10 mouse cellular contexts compared by ENCODE assay signal in the genomic region with DNA sequence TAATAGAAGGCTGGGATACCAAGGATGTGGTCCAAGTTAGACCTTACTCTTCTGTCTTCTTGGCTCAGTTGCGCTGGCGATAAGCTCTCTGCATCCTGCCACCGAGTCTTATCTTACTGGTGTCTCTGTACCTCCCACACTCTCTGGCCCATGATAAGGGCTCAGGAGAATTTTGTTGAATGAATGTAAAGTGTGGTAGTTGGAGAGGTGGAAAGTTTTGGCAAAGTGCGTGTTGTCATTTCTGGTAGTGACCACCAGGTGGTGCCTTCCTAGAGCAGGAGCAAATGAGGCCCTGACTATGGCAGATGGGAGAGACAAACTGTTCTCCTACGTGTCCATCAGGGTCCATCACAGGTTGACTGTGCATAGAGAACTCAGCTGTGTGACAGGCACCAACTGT.
DNase-seq lines count a peak whose midpoint lies in the region; ATAC-seq lines count a peak whose summit lies in the region.
"Had no signal": no experiment of that assay in that cellular context is flagged by ENCODE, and none has a peak within 500 bp of the region (broad histone marks: within the 10 kb centered on the region; RNA-seq: fewer than 3 reads in every experiment).

No protein-coding gene starts in this region.

- no peak overlapping the region for H3K4me2 ChIP-seq in heart, embryonic 12.5 days
- no peak overlapping the region for H3K4me2 ChIP-seq in neural tube, embryonic 11.5 days (ENCODE audit: low read depth)
- no peak overlapping the region for H3K4me2 ChIP-seq in midbrain, embryonic 14.5 days (ENCODE audit: low read length)
- H3K4me2 ChIP-seq: embryonic facial prominence, embryonic 13.5 days had no signal

- H3K9me3 ChIP-seq in heart, embryonic 12.5 days (replicated peaks): no peaks in the 10 kb centered on the region
- no peaks in the 10 kb centered on the region for H3K9me3 ChIP-seq in neural tube, embryonic 11.5 days (ENCODE audit: control insufficient read depth, low read length)
- H3K9me3 ChIP-seq in midbrain, embryonic 14.5 days (ENCODE audit: control insufficient read depth, low read length): no peaks in the 10 kb centered on the region
- H3K9me3 ChIP-seq: embryonic facial prominence, embryonic 13.5 days had no signal

- WGBS in heart, embryonic 12.5 days: 32% methylated on average over 5 of the region's 5 CpGs
- WGBS in neural tube, embryonic 11.5 days: 51% methylated on average over 5 of the region's 5 CpGs
- WGBS in midbrain, embryonic 14.5 days: 56% methylated on average over 5 of the region's 5 CpGs

- no peaks in the 10 kb centered on the region for H3K36me3 ChIP-seq in heart, embryonic 12.5 days
- no peaks in the 10 kb centered on the region for H3K36me3 ChIP-seq in neural tube, embryonic 11.5 days (ENCODE audit: control insufficient read depth, insufficient read depth, low read length)
- no peaks in the 10 kb centered on the region for H3K36me3 ChIP-seq in midbrain, embryonic 14.5 days (ENCODE audit: control insufficient read depth, insufficient read depth, low read length)
- H3K36me3 ChIP-seq: embryonic facial prominence, embryonic 13.5 days had no signal

- H3K27ac ChIP-seq in heart, embryonic 12.5 days (ENCODE audit: poor library complexity, severe bottlenecking): no peak overlapping the region
- H3K27ac ChIP-seq in neural tube, embryonic 11.5 days (ENCODE audit: low read depth, low read length): no peak overlapping the region
- no peak overlapping the region for H3K27ac ChIP-seq in midbrain, embryonic 14.5 days (replicated peaks; ENCODE audit: low read depth, low read length)
- H3K27ac ChIP-seq: embryonic facial prominence, embryonic 13.5 days; macrophage had no signal

- peak; percentile 35 to 74 for DNase-seq in heart, adult 18-20 months
- DNase-seq in 416B (ENCODE audit: low read depth) (peak; percentile 33), ZHBTc4 (ENCODE audit: low read depth, low spot score) (peak; percentile 53)
- DNase-seq in embryo, embryonic 10.5 days (ENCODE audit: low spot score): peak; percentile 52
- DNase-seq in layer of hippocampus, adult 9-11 months: peak; percentile 29
- DNase-seq in neural tube, embryonic 11.5 days (ENCODE audit: low spot score): peak; percentile 13
- DNase-seq in midbrain, embryonic 14.5 days: no peak

- ATAC-seq in heart, embryonic 12.5 days (ENCODE audit: insufficient number of reproducible peaks, low FRiP score): no peak
- no peak for ATAC-seq in neural tube, embryonic 11.5 days (ENCODE audit: insufficient read depth, low FRiP score, low TSS enrichment)
- no peak for ATAC-seq in midbrain, embryonic 14.5 days (ENCODE audit: low FRiP score, low TSS enrichment)

- H3K4me1 ChIP-seq in heart, embryonic 12.5 days (replicated peaks): peaks cover 3% of the 10 kb centered on the region; the same call in 1 of the 2 replicates
- no peaks in the 10 kb centered on the region for H3K4me1 ChIP-seq in neural tube, embryonic 11.5 days (ENCODE audit: control insufficient read depth, insufficient read depth, low read length)
- H3K4me1 ChIP-seq in midbrain, embryonic 14.5 days (ENCODE audit: control insufficient read depth, insufficient read depth, low read length): no peaks in the 10 kb centered on the region

- no peak overlapping the region for H3K4me3 ChIP-seq in heart, embryonic 12.5 days
- no peak overlapping the region for H3K4me3 ChIP-seq in neural tube, embryonic 11.5 days (ENCODE audit: low read depth, low read length)
- no peak overlapping the region for H3K4me3 ChIP-seq in midbrain, embryonic 14.5 days (replicated peaks; ENCODE audit: low read depth, low read length)
- H3K4me3 ChIP-seq: embryonic facial prominence, embryonic 13.5 days had no signal

- no peak overlapping the region for H3K9ac ChIP-seq in heart, embryonic 12.5 days
- H3K9ac ChIP-seq in neural tube, embryonic 11.5 days (ENCODE audit: low read length): no peak overlapping the region
- no peak overlapping the region for H3K9ac ChIP-seq in midbrain, embryonic 14.5 days (replicated peaks; ENCODE audit: low read length)
- H3K9ac ChIP-seq: embryonic facial prominence, embryonic 13.5 days had no signal

- no peaks in the 10 kb centered on the region for H3K27me3 ChIP-seq in heart, embryonic 12.5 days (replicated peaks)
- no peaks in the 10 kb centered on the region for H3K27me3 ChIP-seq in neural tube, embryonic 11.5 days (ENCODE audit: control insufficient read depth, insufficient read depth, low read length)
- no peaks in the 10 kb centered on the region for H3K27me3 ChIP-seq in midbrain, embryonic 14.5 days (ENCODE audit: control insufficient read depth, insufficient read depth, low read length)
- H3K27me3 ChIP-seq: embryonic facial prominence, embryonic 13.5 days had no signal
